ENCODE assay signal across 9 mouse cellular contexts in genomic region chr6:45059556-45060471, GRCm38 (mm10). TPM values are rescaled to one million over a fixed set of nuclear protein-coding genes. Genes with fewer than 3 reads are reported as not detected.
DNase-seq lines count a peak whose midpoint lies in the region; ATAC-seq lines count a peak whose summit lies in the region.
"Had no signal": no experiment of that assay in that cellular context is flagged by ENCODE, and none has a peak within 500 bp of the region (broad histone marks: within the 10 kb centered on the region; RNA-seq: fewer than 3 reads in every experiment).

No protein-coding gene starts in this region.

- DNase-seq in Muller cell, postnatal 12 days (ENCODE audit: inconsistent ontology term) = peak; percentile 38
- DNase-seq in layer of hippocampus, postnatal 14 days (ENCODE audit: low spot score in 2 of 2) = peak; percentile 58 to 61
- DNase-seq in neural tube, embryonic 10.5 days (ENCODE audit: extremely low spot score, low spot score) = peak; percentile 46
- DNase-seq in urinary bladder, postnatal 4 days (ENCODE audit: low spot score in 2 of 2) = no peak
- DNase-seq in lung, adult 18-20 months = no peak

- peak overlapping the region; percentile 65 for H3K27ac ChIP-seq in forebrain, embryonic 13.5 days
- H3K27ac ChIP-seq: liver, embryonic 15.5 days had no signal

- H3K36me3 ChIP-seq in forebrain, embryonic 13.5 days (ENCODE audit: poor library complexity, severe bottlenecking) = no peaks in the 10 kb centered on the region
- H3K36me3 ChIP-seq: liver, embryonic 15.5 days had no signal

- H3K9ac ChIP-seq in forebrain, embryonic 13.5 days = peak overlapping the region; percentile 66
- H3K9ac ChIP-seq: liver, embryonic 15.5 days had no signal

- peak overlapping the region; percentile 72 for H3K4me2 ChIP-seq in forebrain, embryonic 13.5 days
- H3K4me2 ChIP-seq: liver, embryonic 15.5 days had no signal

- under 1% methylated on average over 36 of the region's 37 CpGs for WGBS in forebrain, embryonic 13.5 days

- peak overlapping the region; percentile 51 for H3K4me3 ChIP-seq in forebrain, embryonic 13.5 days
- H3K4me3 ChIP-seq: liver, embryonic 15.5 days had no signal

- no peaks in the 10 kb centered on the region for H3K9me3 ChIP-seq in forebrain, embryonic 13.5 days (replicated peaks)
- H3K9me3 ChIP-seq: liver, embryonic 15.5 days had no signal

- H3K27me3 ChIP-seq in forebrain, embryonic 13.5 days = no peaks in the 10 kb centered on the region
- H3K27me3 ChIP-seq: liver, embryonic 15.5 days had no signal

- peaks cover 9% of the 10 kb centered on the region; the same call in 1 of the 2 replicates for H3K4me1 ChIP-seq in forebrain, embryonic 13.5 days
- H3K4me1 ChIP-seq: liver, embryonic 15.5 days had no signal

- peak; percentile 89 for ATAC-seq in cerebellum, adult (ENCODE audit: insufficient number of reproducible peaks, low FRiP score, low TSS enrichment)
- ATAC-seq in forebrain, embryonic 13.5 days = peak; percentile 94
- no peak for ATAC-seq in inflammation-experienced regulatory T-cells, adult 6 months

RNA-seq across cellular contexts. Expression of gene Cntnap2, which starts 0.7 kb away (rescaled TPM):
- polyA plus RNA-seq in forebrain, embryonic 13.5 days (2015; fragmentation: Nextera tagmentation; extraction: Ambion mirVana) = 83.7 and 96.3 TPM in 2 replicates
- 100 to 1,000 TPM; 136 to 147 TPM for total RNA-seq in layer of hippocampus, postnatal 14 days (2021)
- polyA plus RNA-seq in inflammation-experienced regulatory T-cells, adult 6 months (2017; shearing (Covaris generic)) = not detected

Comparison
In these comparisons a context has a peak if more than half of its experiments do, and no peak if none do; other contexts are left out.
1. DNase-seq: peak in Muller cell, postnatal 12 days (single experiment), layer of hippocampus, postnatal 14 days (2 of 2) and neural tube, embryonic 10.5 days (single experiment); none in urinary bladder, postnatal 4 days (0 of 2) and lung, adult 18-20 months (0 of 2).
2. RNA of gene Cntnap2, which starts 0.7 kb away (polyA plus RNA-seq): 83.7 to 96.3 TPM in forebrain, embryonic 13.5 days; not detected in inflammation-experienced regulatory T-cells, adult 6 months; every median in the first group is over 10 times any median in the second.